Mouse (Mus musculus): ENCODE results near the gene Krt87.

DNA sequence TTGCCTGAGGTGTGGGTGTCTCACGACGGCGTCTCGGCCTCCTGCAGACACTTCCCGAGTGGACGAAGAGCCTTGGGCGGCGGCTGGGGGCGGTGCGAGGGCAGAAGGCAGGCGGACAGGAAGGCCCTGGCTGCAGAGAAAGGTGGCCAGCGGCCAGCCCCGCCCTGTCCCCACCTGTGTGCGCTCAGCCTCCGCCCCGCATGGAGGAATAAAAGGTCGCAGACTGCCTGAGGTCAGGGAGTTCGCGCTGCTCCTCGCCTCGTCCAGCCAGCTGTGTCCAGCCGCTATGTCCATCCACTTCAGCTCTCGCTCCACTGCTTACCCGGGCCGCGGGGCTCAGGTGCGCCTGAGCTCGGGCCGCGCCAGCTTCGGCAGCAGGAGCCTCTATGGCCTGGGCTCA is 26.4 kb downstream of the Krt87 start:
- TF ChIP-seq CHD2 (IDR thresholded peaks at IDR 0.05; ENCODE audit: low read depth, low read length), result no peak
- TF ChIP-seq ZNF384 (IDR thresholded peaks at IDR 0.05; ENCODE audit: low read depth, low read length), result no peak
- no peak for TF ChIP-seq HCFC1 (IDR thresholded peaks at IDR 0.05; ENCODE audit: borderline replicate concordance, insufficient read depth, low read length)
- TF ChIP-seq MAFK (IDR thresholded peaks at IDR 0.05; ENCODE audit: insufficient read depth, low read depth, low read length), result no peak
- no peak for TF ChIP-seq ZC3H11A (IDR thresholded peaks at IDR 0.05; ENCODE audit: borderline replicate concordance, low read depth, low read length)

Measured in ES-E14 (cell line).